Mouse (Mus musculus) olfactory bulb, adult 2 months (tissue): ENCODE results near the gene Pdzd9. TPM values are rescaled to one million over a fixed set of nuclear protein-coding genes. Genes with fewer than 3 reads are reported as not detected.

Experiments
- H3K27ac ChIP-seq: fragments of 200-500 bp; 2 replicates; pipeline ENCODE4 v1.5.1; 2012; ENCODE audit warnings: low read depth, low read length; ENCODE audit not compliant: insufficient read depth
- H3K4me1 ChIP-seq: fragments of 200-500 bp; 2 replicates; pipeline ENCODE4 v1.6.1; 2012; ENCODE audit warnings: low read length; ENCODE audit not compliant: control insufficient read depth, insufficient read depth
- H3K4me3 ChIP-seq: fragments of 200-500 bp; 2 replicates; pipeline ENCODE4 v1.5.1; 2012; ENCODE audit warnings: mild to moderate bottlenecking, low read depth, low read length, moderate library complexity; ENCODE audit not compliant: insufficient read depth
- CTCF ChIP-seq: fragments of 200-500 bp; IDR thresholded peaks from 2 replicates; pipeline ENCODE4 v1.5.1; 2012; ENCODE audit warnings: low read depth, mild to moderate bottlenecking, low read length, moderate library complexity; ENCODE audit not compliant: insufficient read depth
- POLR2A ChIP-seq: fragments of 200-500 bp; IDR thresholded peaks from 2 replicates; pipeline ENCODE4 v1.6.1; 2012; ENCODE audit warnings: mild to moderate bottlenecking, low read depth, low read length, moderate library complexity; ENCODE audit not compliant: insufficient read depth
- WGBS: fragments of 180-500 bp; shearing (Covaris S2); methylation state at CpG from one replicate; pipeline ENCODE4 v1.1.7; 2018; 5-methylcytosine and 5-hydroxymethylcytosine counted together
- polyA plus RNA-seq: library from polyadenylated mRNA; stranded (reverse); fragments of >200 nt; gene quantifications from 2 replicates; pipeline ENCODE4 v1.2.4, GENCODE M21; 2012; ENCODE audit warnings: low replicate concordance; ENCODE audit not compliant: missing spikeins, insufficient read depth, insufficient read length

Pdzd9 gene
- polyA plus RNA-seq, 1 experiment: not detected

- Histone ChIP-seq H3K4me3 (no peak overlapping the region), H3K4me1 (no peaks in the 10 kb centered on the region), H3K27ac (no peak overlapping the region)
- 46% methylated on average over 8 of the region's 8 CpGs for WGBS
- TF ChIP-seq POLR2A (no peak), CTCF (no peak)
These were observed 49.9 kb downstream of the Pdzd9 start for GRCm38 (mm10) chr7:120620075-120620771.

Other genes with a start within 250 kb of the Pdzd9 start
- gene Uqcrc2, start 35.2 kb downstream of the Pdzd9 start, polyA plus RNA-seq: 368 TPM in 1 of 2 replicates, not detected in the other
- not detected in 2 replicates for gene Mosmo, start 7.3 kb upstream of the Pdzd9 start, polyA plus RNA-seq
- not detected in 2 replicates for gene Vwa3a, start 69.0 kb upstream of the Pdzd9 start, polyA plus RNA-seq
- gene Gm5737, start 142.0 kb upstream of the Pdzd9 start, polyA plus RNA-seq: not detected in 2 replicates
- gene Eef2k, start 172.5 kb upstream of the Pdzd9 start, polyA plus RNA-seq: not detected in 2 replicates
- not detected in 2 replicates for gene Polr3e, start 247.4 kb upstream of the Pdzd9 start, polyA plus RNA-seq